Mouse (Mus musculus) embryonic stem cell, embryonic (primary cell): ENCODE data around the gene Afg1l.

Source experiments
- CTCF ChIA-PET, 4 experiments: fragments of 300-600 bp in 2 of 4; fragments of 350-600 bp in 2 of 4; sonication (Branson Sonifier 250); formaldehyde crosslinking; loops; one replicate each; lab custom pipeline; 2022; ENCODE audit warnings: inconsistent platforms in 2 of 4; lab: Charles Lee
- POLR2A ChIA-PET, 4 experiments: fragments of 300-600 bp in 2 of 4; fragments of 350-600 bp in 2 of 4; sonication (Branson Sonifier 250); formaldehyde crosslinking; loops; one replicate each; lab custom pipeline; 2022; ENCODE audit warnings: antibody characterized with exemption in 4 of 4, inconsistent platforms in 1 of 4; lab: Charles Lee

The Afg1l gene

GRCm38 (mm10) chr10:42493000-42493399 lies 14.6 kb upstream of the Afg1l start:
- POLR2A ChIA-PET = interaction anchor here in 3 of 4 experiments (1.0 to 1.7 kb wide), 4 partner anchors 9 to 29 kb away, joined by 3 to 6 read pairs (median 3); partner anchors contain the start of genes Snx3 (in 3 of the 3) and Afg1l (in 1 of the 3)
- CTCF ChIA-PET = no interaction called here

GRCm38 (mm10) chr10:42492027-42492771 lies 13.8 kb upstream of the Afg1l start:
- POLR2A ChIA-PET = interaction anchor here in 2 of 4 experiments (1.7 to 2.3 kb wide), 3 partner anchors 9 to 10 kb away, joined by 6 to 16 read pairs (median 6); partner anchors contain the start of gene Snx3 (in 2 of the 2)

GRCm38 (mm10) chr10:42491158-42491557 lies 12.8 kb upstream of the Afg1l start:
- ChIA-PET CTCF (no interaction called here), POLR2A (interaction anchor here in 2 of 4 experiments (0.7 to 2.3 kb wide), 5 partner anchors 10 to 44 kb away, joined by 3 to 16 read pairs (median 5); partner anchors contain the start of gene Snx3 (in 2 of the 2))

More at GRCm38 (mm10) chr10:42492027-42492771, 13.8 kb upstream of the Afg1l start:
- CTCF ChIA-PET = no interaction called here

GRCm38 (mm10) chr10:42488606-42489296 lies 10.4 kb upstream of the Afg1l start:
- CTCF ChIA-PET = no interaction called here
- POLR2A ChIA-PET = interaction anchor here in 3 of 4 experiments (0.9 to 4.0 kb wide), 11 partner anchors 10 to 211 kb away, joined by 3 to 18 read pairs (median 4); partner anchors contain the start of genes Afg1l (in 3 of the 3) and Snx3 (in 3 of the 3)

GRCm38 (mm10) chr10:42480719-42481118 lies 2.4 kb upstream of the Afg1l start:
- ChIA-PET POLR2A (interaction anchor here in 2 of 4 experiments (0.6 to 14.0 kb wide), 6 partner anchors 14 to 509 kb away, joined by 3 to 292 read pairs (median 226); partner anchors contain the start of gene Snx3 (in 2 of the 2)), CTCF (interaction anchor here in 1 of 4 experiments (1.1 kb wide), 1 partner anchor 21 kb away, joined by 5 read pairs; the partner anchor contains the start of gene Snx3)

GRCm38 (mm10) chr10:42477550-42478340 lies 620 bp downstream of the Afg1l start:
- CTCF ChIA-PET = interaction anchor here in 2 of 4 experiments (0.6 to 1.7 kb wide), 4 partner anchors 24 to 483 kb away, joined by 3 to 7 read pairs (median 4); partner anchors contain the start of gene Snx3 (in 1 of the 2)

GRCm38 (mm10) chr10:42476774-42477475 lies 1.4 kb downstream of the Afg1l start:
- CTCF ChIA-PET = interaction anchor here in 2 of 4 experiments (0.6 to 1.1 kb wide), 3 partner anchors 13 to 144 kb away, joined by 3 to 6 read pairs (median 5); no protein-coding TSS in a partner anchor
- POLR2A ChIA-PET = interaction anchor here in 3 of 4 experiments (0.7 to 14.0 kb wide), 20 partner anchors 8 to 97 kb away, joined by 3 to 292 read pairs (median 4); partner anchors contain the start of gene Snx3 (in 3 of the 3)

More at GRCm38 (mm10) chr10:42477550-42478340, 620 bp downstream of the Afg1l start:
- POLR2A ChIA-PET = interaction anchor here (0.5 to 14.0 kb wide), 45 partner anchors 9 to 1265 kb away, joined by 3 to 292 read pairs (median 4); partner anchors contain the start of genes Snx3 (in 4 of the 4) and Sec63 (in 2 of the 4)

- POLR2A ChIA-PET = interaction anchor here in 3 of 4 experiments (0.6 to 14.0 kb wide), 42 partner anchors 8 to 1084 kb away, joined by 3 to 292 read pairs (median 4); partner anchors contain the start of genes Snx3 (in 3 of the 3) and Sec63 (in 1 of the 3)
- CTCF ChIA-PET = interaction anchor here in 2 of 4 experiments (0.7 to 1.2 kb wide), 2 partner anchors 21 to 36 kb away, joined by 4 to 27 read pairs; no protein-coding TSS in a partner anchor
Observed at GRCm38 (mm10) chr10:42474946-42475514, 3.3 kb downstream of the Afg1l start.

GRCm38 (mm10) chr10:42464805-42465204 lies 13.6 kb downstream of the Afg1l start:
- ChIA-PET CTCF (interaction anchor here in 2 of 4 experiments (0.7 to 1.4 kb wide), 4 partner anchors 11 to 55 kb away, joined by 3 read pairs; partner anchors contain the start of gene Snx3 (in 1 of the 2)), POLR2A (interaction anchor here (0.5 to 9.3 kb wide), 71 partner anchors 8 to 1539 kb away, joined by 3 to 292 read pairs (median 4); partner anchors contain the start of genes Afg1l (in 3 of the 4), Snx3 (in 3 of the 4) and Sec63 (in 1 of the 4))

GRCm38 (mm10) chr10:42464224-42464623 lies 14.1 kb downstream of the Afg1l start:
- CTCF ChIA-PET = interaction anchor here in 3 of 4 experiments (0.6 to 1.4 kb wide), 7 partner anchors 11 to 605 kb away, joined by 3 to 5 read pairs (median 3); partner anchors contain the start of gene Snx3 (in 1 of the 3)
- POLR2A ChIA-PET = interaction anchor here in 3 of 4 experiments (0.6 to 9.3 kb wide), 52 partner anchors 8 to 1539 kb away, joined by 3 to 292 read pairs (median 6); partner anchors contain the start of genes Afg1l (in 3 of the 3), Snx3 (in 3 of the 3) and Sec63 (in 1 of the 3)

- ChIA-PET POLR2A (interaction anchor here in 2 of 4 experiments (0.9 to 1.8 kb wide), 3 partner anchors 44 to 59 kb away, joined by 3 to 5 read pairs (median 3); partner anchors contain the start of gene Snx3 (in 2 of the 2)), CTCF (interaction anchor here in 1 of 4 experiments (0.6 kb wide), 1 partner anchor 8 kb away, joined by 3 read pairs; no protein-coding TSS in a partner anchor)
Observed at GRCm38 (mm10) chr10:42457557-42458191, 20.7 kb downstream of the Afg1l start.

GRCm38 (mm10) chr10:42455981-42456380 lies 22.4 kb downstream of the Afg1l start:
- POLR2A ChIA-PET = interaction anchor here in 2 of 4 experiments (0.5 to 1.9 kb wide), 8 partner anchors 9 to 45 kb away, joined by 3 to 6 read pairs (median 4); partner anchors contain the start of gene Afg1l (in 1 of the 2)
- CTCF ChIA-PET = interaction anchor here in 1 of 4 experiments (0.6 kb wide), 1 partner anchor 278 kb away, joined by 5 read pairs; no protein-coding TSS in a partner anchor

GRCm38 (mm10) chr10:42454690-42455089 lies 23.7 kb downstream of the Afg1l start:
- ChIA-PET CTCF (interaction anchor here in 3 of 4 experiments (0.5 to 1.4 kb wide), 10 partner anchors 20 to 1292 kb away, joined by 3 to 7 read pairs (median 4); partner anchors contain the start of genes Nr2e1 (in 1 of the 3) and Ostm1 (in 1 of the 3)), POLR2A (interaction anchor here in 3 of 4 experiments (0.5 to 2.5 kb wide), 16 partner anchors 8 to 114 kb away, joined by 3 to 19 read pairs (median 4); partner anchors contain the start of genes Afg1l (in 2 of the 3) and Snx3 (in 1 of the 3))

GRCm38 (mm10) chr10:42454266-42454665 lies 24.1 kb downstream of the Afg1l start:
- CTCF ChIA-PET = interaction anchor here in 3 of 4 experiments (0.5 to 1.4 kb wide), 10 partner anchors 20 to 1293 kb away, joined by 3 to 7 read pairs (median 4); partner anchors contain the start of genes Nr2e1 (in 1 of the 3) and Ostm1 (in 1 of the 3)

More at GRCm38 (mm10) chr10:42454266-42454665, 24.1 kb downstream of the Afg1l start:
- POLR2A ChIA-PET = interaction anchor here in 2 of 4 experiments (0.8 to 2.5 kb wide), 14 partner anchors 8 to 90 kb away, joined by 3 to 19 read pairs (median 4); partner anchors contain the start of genes Afg1l (in 2 of the 2) and Snx3 (in 1 of the 2)
